Mouse (Mus musculus) thymus, adult 2 months (tissue): ENCODE data around the gene Hoxa10.

Experiments used
- CTCF ChIP-seq: fragments of 200-500 bp; IDR thresholded peaks from 2 replicates; pipeline ENCODE4 v1.5.1; 2012; ENCODE audit warnings: mild to moderate bottlenecking, control low read depth, low read length, moderate library complexity, borderline replicate concordance; ENCODE audit not compliant: control insufficient read depth, poor library complexity, insufficient read depth; ENCODE audit errors: extremely low read depth
- POLR2A ChIP-seq: fragments of 200-500 bp; IDR thresholded peaks from 2 replicates; pipeline ENCODE4 v1.6.1; 2012; ENCODE audit warnings: mild to moderate bottlenecking, low read length, control low read depth, moderate library complexity; ENCODE audit not compliant: control insufficient read depth, poor library complexity, insufficient read depth; ENCODE audit errors: extremely low read depth

DNA sequence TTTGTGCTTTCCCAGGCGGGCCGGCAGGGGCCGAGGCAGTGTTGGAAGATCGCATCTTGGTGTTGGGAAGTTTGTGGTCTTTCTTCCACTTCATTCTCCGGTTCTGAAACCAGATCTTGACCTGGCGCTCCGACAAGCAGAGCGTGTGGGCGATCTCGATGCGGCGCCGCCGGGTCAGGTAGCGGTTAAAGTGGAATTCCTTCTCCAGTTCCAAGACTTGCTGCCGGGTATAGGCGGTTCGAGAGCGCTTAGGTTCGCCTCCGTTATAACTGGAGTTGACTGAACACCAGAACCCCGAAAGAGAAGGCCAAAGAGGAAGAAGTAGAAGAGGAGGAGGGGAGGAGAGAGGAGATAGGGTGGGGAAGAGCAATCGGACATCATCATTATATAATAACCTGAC, 50.2 kb downstream of the Hoxa10 start:
- TF ChIP-seq CTCF: no peak
- no peak for TF ChIP-seq POLR2A
